Mouse (Mus musculus) hindbrain, postnatal 0 days (tissue): Measurements from ENCODE around the gene Abca4. TPM values are rescaled to one million over a fixed set of nuclear protein-coding genes. Genes with fewer than 3 reads are reported as not detected.

ENCODE experiments used
- ATAC-seq: fragments of 200-750 bp; cut with Nextera tagmentation; 2 replicates; pipeline ENCODE4 v1.8.0; 2017; ENCODE audit warnings: mild to moderate bottlenecking, moderate TSS enrichment, moderate library complexity
- DNase-seq: peaks from one replicate; pipeline ENCODE4 v3.0.0-alpha.2; 2015; ENCODE audit warnings: low spot score
- H3K27ac ChIP-seq: fragments of 300-500 bp; sonication (generic); 2 replicates; pipeline ENCODE4 v1.5.1; 2014; ENCODE audit warnings: mild to moderate bottlenecking
- H3K27me3 ChIP-seq: fragments of 300-500 bp; sonication (generic); 2 replicates; pipeline ENCODE4 v1.6.1; 2014; ENCODE audit warnings: low read length, mixed read lengths; ENCODE audit not compliant: insufficient read depth
- H3K36me3 ChIP-seq: fragments of 300-500 bp; sonication (generic); 2 replicates; pipeline ENCODE4 v1.6.1; 2014; ENCODE audit warnings: low read length, mixed read lengths; ENCODE audit not compliant: insufficient read depth
- H3K4me1 ChIP-seq: fragments of 300-500 bp; sonication (generic); 2 replicates; pipeline ENCODE4 v1.6.1; 2014; ENCODE audit warnings: antibody characterized with exemption, low read length, mixed read lengths; ENCODE audit not compliant: insufficient read depth
- H3K4me2 ChIP-seq: fragments of 300-500 bp; sonication (generic); 2 replicates; pipeline ENCODE4 v1.6.1; 2014; ENCODE audit warnings: low read depth, mild to moderate bottlenecking, low read length, moderate library complexity, mixed read lengths
- H3K4me3 ChIP-seq: fragments of 300-500 bp; sonication (generic); 2 replicates; pipeline ENCODE4 v1.5.1; 2014; ENCODE audit warnings: low read length
- H3K9ac ChIP-seq: fragments of 300-500 bp; sonication (generic); replicated peaks from 2 replicates; pipeline ENCODE4 v1.6.1; 2014; ENCODE audit warnings: mild to moderate bottlenecking, low read length, moderate library complexity, mixed read lengths
- H3K9me3 ChIP-seq: fragments of 300-500 bp; sonication (generic); 2 replicates; pipeline ENCODE4 v1.6.1; 2016; ENCODE audit warnings: low read length, mixed read lengths
- CTCF ChIP-seq: IDR thresholded peaks from 2 replicates; pipeline ENCODE4 v1.5.1; 2016; ENCODE audit warnings: antibody characterized with exemption, control low read depth, low read depth
- WGBS: fragments of 180-500 bp; shearing (Covaris S2); extraction: QIAGEN DNeasy Blood & Tissue Kit; methylation state at CpG from one replicate; pipeline ENCODE4 v1.1.7; 2014; 5-methylcytosine and 5-hydroxymethylcytosine counted together
- polyA plus RNA-seq: library from polyadenylated mRNA; unstranded; fragments of >200 nt; fragmentation: Nextera tagmentation; extraction: Ambion mirVana; gene quantifications from 2 replicates; pipeline ENCODE4 v1.2.1, GENCODE M21; 2015
- total RNA-seq: library from RNA; depleted of rRNA; stranded (reverse); fragments of >200 nt; gene quantifications from 2 replicates; pipeline ENCODE4 v1.2.3, GENCODE M21; 2014

Abca4 gene
- total and polyA plus RNA-seq, 2 experiments from 2014 or later = 4.8 to 11.7 TPM

GRCm38 (mm10) chr3:122133255-122133654, 89.0 kb downstream of the Abca4 start:
- no peaks in the 10 kb centered on the region for H3K9me3 ChIP-seq
- WGBS = 86% methylated on average over 5 of the region's 5 CpGs
- no peak for TF ChIP-seq CTCF

GRCm38 (mm10) chr3:122133840-122134239, 89.6 kb downstream of the Abca4 start:
- Histone ChIP-seq H3K9me3 (no peaks in the 10 kb centered on the region), H3K27me3 (no peaks in the 10 kb centered on the region), H3K9ac (no peak overlapping the region), H3K4me1 (no peaks in the 10 kb centered on the region; the same call in 1 of the 2 replicates), H3K4me2 (no peak overlapping the region), H3K4me3 (no peak overlapping the region), H3K27ac (no peak overlapping the region), H3K36me3 (no peaks in the 10 kb centered on the region)
- TF ChIP-seq CTCF = no peak
- DNase-seq (no peak), ATAC-seq (no peak)
- 82% methylated on average over 6 of the region's 6 CpGs for WGBS

More at GRCm38 (mm10) chr3:122133255-122133654, 89.0 kb downstream of the Abca4 start:
- no peak overlapping the region for H3K4me2 ChIP-seq
- no peaks in the 10 kb centered on the region; the same call in 1 of the 2 replicates for H3K4me1 ChIP-seq
- no peak overlapping the region for H3K4me3 ChIP-seq
- no peak overlapping the region for H3K27ac ChIP-seq
- ATAC-seq (no peak), DNase-seq (no peak)
- H3K27me3 ChIP-seq = no peaks in the 10 kb centered on the region
- H3K36me3 ChIP-seq = no peaks in the 10 kb centered on the region
- H3K9ac ChIP-seq = no peak overlapping the region

- H3K27me3 ChIP-seq = no peaks in the 10 kb centered on the region
- no peaks in the 10 kb centered on the region for H3K4me1 ChIP-seq
- peak; percentile 87 for TF ChIP-seq CTCF
- no peak overlapping the region for H3K4me3 ChIP-seq
- no peak overlapping the region for H3K9ac ChIP-seq
- H3K4me2 ChIP-seq = no peak overlapping the region
- H3K36me3 ChIP-seq = no peaks in the 10 kb centered on the region
- DNase-seq (peak; percentile 86), ATAC-seq (peak; percentile 77; the same call in 1 of the 2 replicates)
- H3K9me3 ChIP-seq = no peaks in the 10 kb centered on the region
- WGBS = 65% methylated on average over 18 of the region's 18 CpGs
- no peak overlapping the region for H3K27ac ChIP-seq
Observed at GRCm38 (mm10) chr3:122140589-122141400, 96.6 kb downstream of the Abca4 start.

DNA sequence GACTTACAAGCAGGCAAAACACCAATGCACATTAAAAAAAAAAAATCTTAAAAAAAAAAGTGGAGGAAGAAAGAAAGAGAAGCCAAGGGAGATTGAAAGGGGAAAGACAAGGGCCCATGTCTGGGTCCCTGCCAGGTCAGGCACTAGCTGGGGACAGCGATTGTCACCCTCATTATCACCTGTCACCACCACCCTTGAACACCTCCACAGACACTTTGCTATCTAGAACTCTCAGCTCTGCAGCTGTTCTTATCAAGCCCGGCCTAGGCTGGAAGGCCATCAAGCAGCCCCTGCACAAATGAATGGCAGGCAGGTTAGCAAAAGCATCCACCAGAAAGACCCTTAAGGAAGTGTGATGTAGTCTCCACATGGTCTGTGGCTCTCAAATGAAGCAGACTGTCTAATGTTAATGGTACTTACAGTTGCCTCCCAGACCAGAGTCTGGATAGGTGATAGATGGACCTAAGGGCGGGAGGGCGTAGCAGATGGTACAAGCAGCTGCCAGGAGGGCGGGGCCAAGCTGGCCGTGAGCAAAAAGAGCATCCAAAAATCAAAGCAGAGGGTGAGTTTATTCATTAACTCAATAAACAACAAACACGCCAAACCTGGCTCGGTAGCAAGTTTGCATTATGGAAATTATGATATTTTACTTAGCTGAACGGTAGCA, 98.1 kb downstream of the Abca4 start:
- H3K9ac ChIP-seq = no peak overlapping the region
- ATAC-seq (no peak), DNase-seq (no peak)
- no peaks in the 10 kb centered on the region for H3K36me3 ChIP-seq
- no peaks in the 10 kb centered on the region for H3K27me3 ChIP-seq
- no peak overlapping the region for H3K27ac ChIP-seq
- no peak for TF ChIP-seq CTCF
- WGBS = 65% methylated on average over 9 of the region's 9 CpGs
- no peak overlapping the region for H3K4me2 ChIP-seq
- H3K9me3 ChIP-seq = no peaks in the 10 kb centered on the region
- no peak overlapping the region for H3K4me3 ChIP-seq
- no peaks in the 10 kb centered on the region for H3K4me1 ChIP-seq

DNA sequence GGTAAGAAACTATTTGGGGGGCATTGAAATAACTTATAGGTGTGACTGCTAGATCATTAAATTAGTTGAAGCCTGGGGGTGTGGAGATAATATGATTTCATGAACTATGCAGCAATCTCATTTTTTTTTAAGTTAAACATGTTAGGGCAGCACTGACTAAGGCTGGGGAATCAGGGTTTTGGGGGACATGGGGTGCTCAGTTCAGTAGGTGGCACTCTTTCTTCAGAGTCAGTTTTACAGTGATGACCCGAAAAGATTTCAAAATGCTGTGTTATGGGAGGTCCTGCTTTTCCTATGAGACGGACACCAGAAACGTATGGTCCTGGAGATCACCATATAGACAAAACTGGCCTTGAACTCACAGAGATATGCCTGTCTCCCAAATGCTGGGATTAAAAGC, 99.2 kb downstream of the Abca4 start:
- WGBS = 80% methylated on average over 3 of the region's 3 CpGs
- no peaks in the 10 kb centered on the region for H3K4me1 ChIP-seq
- H3K36me3 ChIP-seq = no peaks in the 10 kb centered on the region
- no peak for TF ChIP-seq CTCF
- no peaks in the 10 kb centered on the region for H3K27me3 ChIP-seq
- H3K9me3 ChIP-seq = no peaks in the 10 kb centered on the region
- ATAC-seq = no peak
- no peak overlapping the region for H3K4me2 ChIP-seq
- no peak overlapping the region for H3K4me3 ChIP-seq
- H3K9ac ChIP-seq = no peak overlapping the region
- DNase-seq = no peak
- H3K27ac ChIP-seq = no peak overlapping the region

DNA sequence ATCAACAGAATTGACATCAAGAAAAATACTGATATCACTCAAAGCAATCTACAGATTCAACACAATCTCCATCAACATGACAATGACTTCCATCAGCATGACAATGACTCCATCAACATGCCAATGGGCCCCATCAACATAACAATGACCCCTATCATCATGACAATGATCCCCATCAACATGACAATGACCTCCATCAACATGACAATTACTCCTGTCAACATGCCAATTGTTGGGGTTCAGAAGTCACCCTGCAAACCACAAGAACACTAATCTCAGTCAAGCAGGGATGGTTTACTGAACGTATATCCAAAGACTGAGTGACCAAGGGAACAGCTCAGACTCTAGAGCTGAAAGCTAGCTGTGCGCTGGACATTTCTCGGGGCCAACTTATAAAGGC, 101.2 kb downstream of the Abca4 start:
- no peak for ATAC-seq
- Histone ChIP-seq H3K27ac (no peak overlapping the region), H3K9me3 (no peaks in the 10 kb centered on the region), H3K4me1 (no peaks in the 10 kb centered on the region), H3K36me3 (no peaks in the 10 kb centered on the region), H3K4me3 (no peak overlapping the region), H3K4me2 (no peak overlapping the region), H3K9ac (no peak overlapping the region), H3K27me3 (no peaks in the 10 kb centered on the region)
- no peak for DNase-seq
- 49% methylated on average over 3 of the region's 3 CpGs for WGBS
- no peak for TF ChIP-seq CTCF
